28 mouse cellular contexts compared by ENCODE assay signal in the genomic region with DNA sequence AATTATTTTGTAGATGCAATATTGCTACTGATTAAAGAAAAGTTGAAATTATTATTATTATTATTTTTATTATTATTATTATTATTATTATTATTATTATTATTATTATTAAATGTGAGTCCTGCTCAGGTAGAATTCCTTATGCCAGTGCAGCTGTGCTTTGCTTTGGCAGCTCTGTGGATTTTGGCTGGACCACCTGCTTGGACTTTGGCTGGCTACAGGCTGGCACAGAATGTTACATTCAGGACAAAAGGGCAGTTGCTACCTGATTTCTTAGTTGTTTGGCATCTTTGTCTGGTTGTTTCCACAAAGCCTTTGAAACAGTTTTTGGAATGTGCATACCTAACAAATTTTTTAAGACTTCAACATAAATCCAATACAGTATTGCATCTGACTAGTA.
"Had no signal": no experiment of that assay in that cellular context is flagged by ENCODE, and none has a peak within 500 bp of the region (broad histone marks: within the 10 kb centered on the region; RNA-seq: fewer than 3 reads in every experiment).

No protein-coding gene starts in this region.

- H3K9ac ChIP-seq: heart, embryonic 12.5 days; hindbrain, embryonic 12.5 days; hindbrain, embryonic 14.5 days; intestine, embryonic 15.5 days; limb, embryonic 12.5 days; liver, embryonic 13.5 days; liver, embryonic 15.5 days; liver, postnatal 0 days had no signal

- H3K9me3 ChIP-seq: heart, embryonic 10.5 days; heart, embryonic 12.5 days; hindbrain, embryonic 10.5 days; hindbrain, embryonic 12.5 days; intestine, embryonic 15.5 days; limb, embryonic 10.5 days; limb, embryonic 12.5 days; liver, embryonic 13.5 days; liver, embryonic 15.5 days had no signal

- DNase-seq: gastrocnemius, adult 2 months; gastrocnemius, postnatal 10 days; gastrocnemius, postnatal 25 days; heart, adult 18-20 months; heart, postnatal 10 days; heart, postnatal 4 days; kidney, adult 18-20 months; kidney, adult 8-10 months; kidney, postnatal 10 days; kidney, postnatal 25 days; kidney, postnatal 4 days; liver; liver, embryonic 13.5 days; liver, postnatal 0 days had no signal

- H3K27me3 ChIP-seq: heart, embryonic 12.5 days; hindbrain, embryonic 12.5 days; intestine, embryonic 15.5 days; limb, embryonic 12.5 days; liver, embryonic 13.5 days; liver, embryonic 15.5 days had no signal

- H3K4me2 ChIP-seq: heart, embryonic 12.5 days; hindbrain, embryonic 12.5 days; hindbrain, embryonic 14.5 days; intestine, embryonic 15.5 days; limb, embryonic 12.5 days; liver, embryonic 13.5 days; liver, embryonic 15.5 days had no signal

- ATAC-seq: hindbrain, embryonic 16.5 days; inflammation-experienced regulatory T-cells, adult 6 months; intestine, embryonic 15.5 days; intestine, postnatal 0 days; liver, postnatal 0 days had no signal

- H3K4me3 ChIP-seq: gastrocnemius, adult 2 months; heart, embryonic 10.5 days; heart, embryonic 12.5 days; hindbrain, embryonic 10.5 days; hindbrain, embryonic 12.5 days; intestine, embryonic 15.5 days; layer of hippocampus, adult 2 months; left cerebral cortex, adult 2 months; limb, embryonic 10.5 days; limb, embryonic 12.5 days; liver, embryonic 13.5 days; liver, embryonic 15.5 days had no signal

- H3K36me3 ChIP-seq: heart, embryonic 10.5 days; heart, embryonic 12.5 days; hindbrain, embryonic 10.5 days; hindbrain, embryonic 12.5 days; intestine, embryonic 15.5 days; limb, embryonic 10.5 days; limb, embryonic 12.5 days; liver, embryonic 13.5 days; liver, embryonic 15.5 days had no signal

- H3K27ac ChIP-seq: gastrocnemius, adult 2 months; heart, embryonic 10.5 days; hindbrain, embryonic 10.5 days; hindbrain, embryonic 12.5 days; hindbrain, embryonic 14.5 days; intestine, embryonic 15.5 days; layer of hippocampus, adult 2 months; left cerebral cortex, adult 2 months; limb, embryonic 10.5 days; limb, embryonic 12.5 days; liver, embryonic 13.5 days; liver, embryonic 15.5 days had no signal

- H3K4me1 ChIP-seq: heart, embryonic 10.5 days; heart, embryonic 12.5 days; hindbrain, embryonic 10.5 days; hindbrain, embryonic 12.5 days; intestine, embryonic 15.5 days; limb, embryonic 10.5 days; limb, embryonic 12.5 days; liver, embryonic 13.5 days; liver, embryonic 15.5 days had no signal
